Mouse (Mus musculus) liver, embryonic 14.5 days (tissue): ENCODE results near the gene Nrxn1. TPM values are rescaled to one million over a fixed set of nuclear protein-coding genes. Genes with fewer than 3 reads are reported as not detected.
A peak's percentile ranks its signal among the peaks of the same experiment; 100 is the strongest.

Experiments used
- ATAC-seq: fragments of 200-750 bp; cut with Nextera tagmentation; 2 replicates; pipeline ENCODE4 v1.8.0; 2017; ENCODE audit warnings: moderate number of reproducible peaks, mild to moderate bottlenecking, moderate library complexity; ENCODE audit not compliant: insufficient read depth
- DNase-seq, 3 experiments: peaks; one replicate each; pipeline ENCODE4 v3.0.0-alpha.2; 2012 to 2013; ENCODE audit warnings: low read depth in 3 of 3, low spot score in 3 of 3
- H3K27ac ChIP-seq: fragments of 300-500 bp; sonication (generic); 2 replicates; pipeline ENCODE4 v1.5.1; 2014; ENCODE audit warnings: moderate library complexity, mild to moderate bottlenecking, control low read depth, inconsistent platforms
- H3K27me3 ChIP-seq: fragments of 300-500 bp; sonication (generic); 2 replicates; pipeline ENCODE4 v1.6.1; 2014; ENCODE audit warnings: mild to moderate bottlenecking, low read length, moderate library complexity; ENCODE audit not compliant: control insufficient read depth, insufficient read depth
- H3K36me3 ChIP-seq: fragments of 300-500 bp; sonication (generic); replicated peaks from 2 replicates; pipeline ENCODE4 v1.6.1; 2014; ENCODE audit warnings: low read depth; ENCODE audit not compliant: control insufficient read depth, insufficient read depth
- H3K4me1 ChIP-seq, 2 experiments: fragments of 200-500 bp in 1 of 2; fragments of 300-500 bp in 1 of 2; sonication (generic) in 1 of 2; replicated peaks; 2 replicates each; pipeline ENCODE4 v1.6.1; 2012 to 2014; ENCODE audit warnings: antibody characterized with exemption in 1 of 2, inconsistent platforms in 1 of 2, low read length in 1 of 2; ENCODE audit not compliant: control insufficient read depth in 2 of 2, insufficient read depth in 2 of 2
- H3K4me2 ChIP-seq: fragments of 300-500 bp; sonication (generic); 2 replicates; pipeline ENCODE4 v1.6.1; 2014; ENCODE audit warnings: low read depth, mild to moderate bottlenecking, control low read depth, moderate library complexity
- H3K4me3 ChIP-seq, 2 experiments: fragments of 200-500 bp in 1 of 2; fragments of 300-500 bp in 1 of 2; sonication (generic) in 1 of 2; 2 replicates each; pipeline ENCODE4 v1.5.1; 2012 to 2014; ENCODE audit warnings: low read depth in 2 of 2, low read length in 2 of 2, mild to moderate bottlenecking in 2 of 2, control low read depth in 1 of 2, inconsistent platforms in 1 of 2, moderate library complexity in 1 of 2; ENCODE audit not compliant: insufficient read depth in 1 of 2
- H3K9ac ChIP-seq: fragments of 300-500 bp; sonication (generic); replicated peaks from 2 replicates; pipeline ENCODE4 v1.6.1; 2014; ENCODE audit warnings: mild to moderate bottlenecking, control low read depth, moderate library complexity
- H3K9me3 ChIP-seq: fragments of 300-500 bp; sonication (generic); 2 replicates; pipeline ENCODE4 v1.6.1; 2016; ENCODE audit warnings: low read length, mixed read lengths; ENCODE audit not compliant: control insufficient read depth
- CTCF ChIP-seq: IDR thresholded peaks from 2 replicates; pipeline ENCODE4 v1.5.1; 2016; ENCODE audit warnings: antibody characterized with exemption, low read depth, control low read depth
- EP300 ChIP-seq: IDR thresholded peaks from 2 replicates; pipeline ENCODE4 v1.6.1; 2016; ENCODE audit warnings: antibody characterized with exemption, low read depth
- WGBS: fragments of 180-500 bp; shearing (Covaris S2); extraction: QIAGEN DNeasy Blood & Tissue Kit; methylation state at CpG from one replicate; pipeline ENCODE4 v1.1.7; 2014; ENCODE audit not compliant: insufficient replicate concordance; 5-methylcytosine and 5-hydroxymethylcytosine counted together
- polyA plus RNA-seq, 2 experiments: library from polyadenylated mRNA; depleted of rRNA in 1 of 2; stranded (reverse) in 1 of 2; unstranded in 1 of 2; fragments of >200 nt; fragmentation: Nextera tagmentation in 1 of 2; extraction: Ambion mirVana in 1 of 2; gene quantifications; 2 replicates each; pipeline versions ENCODE4 v1.2.1 to v1.2.3; 2012 to 2014

The Nrxn1 gene
- polyA plus RNA-seq, 2 experiments, result 0.03 to 0.14 TPM

- Histone ChIP-seq H3K27ac (no peak overlapping the region), H3K4me3 (no peak overlapping the region), H3K27me3 (no peaks in the 10 kb centered on the region), H3K9me3 (no peaks in the 10 kb centered on the region), H3K4me2 (no peak overlapping the region), H3K4me1 (no peaks in the 10 kb centered on the region), H3K9ac (no peak overlapping the region), H3K36me3 (no peaks in the 10 kb centered on the region)
- DNase-seq (peak in 1 of 3 experiments; percentile 4), ATAC-seq (no peak)
- 44% methylated on average over 6 of the region's 6 CpGs for WGBS
- TF ChIP-seq EP300 (no peak), CTCF (peak; percentile 37; the same call in 1 of the 2 replicates)
Measured at GRCm38 (mm10) chr17:90501023-90501675, 591.7 kb downstream of the Nrxn1 start.

GRCm38 (mm10) chr17:90479531-90480250 lies 613.2 kb downstream of the Nrxn1 start:
- TF ChIP-seq CTCF (no peak), EP300 (no peak)
- Histone ChIP-seq H3K36me3 (no peaks in the 10 kb centered on the region), H3K27me3 (no peaks in the 10 kb centered on the region)

GRCm38 (mm10) chr17:90456748-90457147 lies 636.1 kb downstream of the Nrxn1 start:
- H3K9ac ChIP-seq, result no peak overlapping the region
- H3K27ac ChIP-seq, result no peak overlapping the region
- H3K4me2 ChIP-seq, result no peak overlapping the region
- DNase-seq (no peak), ATAC-seq (no peak)
- no peaks in the 10 kb centered on the region for H3K36me3 ChIP-seq
- TF ChIP-seq CTCF (no peak; the same call in 1 of the 2 replicates), EP300 (no peak)
- H3K4me1 ChIP-seq, result no peaks in the 10 kb centered on the region
- peaks cover 22% of the 10 kb centered on the region for H3K27me3 ChIP-seq
- H3K4me3 ChIP-seq, result no peak overlapping the region
- WGBS, result 11% methylated on average over 5 of the region's 5 CpGs
- no peaks in the 10 kb centered on the region for H3K9me3 ChIP-seq

More at GRCm38 (mm10) chr17:90479531-90480250, 613.2 kb downstream of the Nrxn1 start:
- Histone ChIP-seq H3K4me3 (no peak overlapping the region), H3K9me3 (no peaks in the 10 kb centered on the region), H3K9ac (no peak overlapping the region), H3K4me1 (no peaks in the 10 kb centered on the region), H3K4me2 (no peak overlapping the region), H3K27ac (no peak overlapping the region)
- no peak for ATAC-seq
- DNase-seq, result no peak

GRCm38 (mm10) chr17:90455904-90456303 lies 637.0 kb downstream of the Nrxn1 start:
- no peak overlapping the region for H3K4me2 ChIP-seq
- no peaks in the 10 kb centered on the region for H3K36me3 ChIP-seq
- no peak for DNase-seq
- no peak for TF ChIP-seq CTCF
- no peak for TF ChIP-seq EP300
- WGBS, result 2% methylated on average over 13 of the region's 13 CpGs
- no peaks in the 10 kb centered on the region for H3K4me1 ChIP-seq
- no peak for ATAC-seq
- peaks cover 22% of the 10 kb centered on the region for H3K27me3 ChIP-seq
- no peak overlapping the region for H3K27ac ChIP-seq
- no peaks in the 10 kb centered on the region for H3K9me3 ChIP-seq
- H3K4me3 ChIP-seq, result no peak overlapping the region
- no peak overlapping the region for H3K9ac ChIP-seq

- Histone ChIP-seq H3K27me3 (peaks cover 22% of the 10 kb centered on the region), H3K9ac (no peak overlapping the region), H3K4me2 (no peak overlapping the region), H3K36me3 (no peaks in the 10 kb centered on the region), H3K9me3 (no peaks in the 10 kb centered on the region), H3K4me1 (no peaks in the 10 kb centered on the region), H3K27ac (no peak overlapping the region), H3K4me3 (peak overlapping the region in 1 of 2 experiments; percentile 2; a peak in 1 of 4 replicates)
- no peak for TF ChIP-seq CTCF
- no peak for TF ChIP-seq EP300
- under 1% methylated on average over 23 of the region's 23 CpGs for WGBS
- DNase-seq (no peak), ATAC-seq (no peak)
Measured at GRCm38 (mm10) chr17:90455409-90455775, 637.5 kb downstream of the Nrxn1 start.
